Mouse (Mus musculus): ENCODE measurements around the gene Cygb.
"Not testable (repeated sequence)": the region's sequence is repeated elsewhere in the genome, so short reads cannot be mapped to it uniquely, and the experiment has no call there.

Gene Cygb

GRCm38 (mm10) chr11:116615735-116616437 is 38.2 kb downstream of the Cygb start:
- peak; percentile 29 to 53 for DNase-seq (ENCODE audit: low spot score in 2 of 2)

- no peak for DNase-seq (ENCODE audit: low spot score in 2 of 2)
Measured at GRCm38 (mm10) chr11:116613234-116613633, 40.9 kb downstream of the Cygb start.

GRCm38 (mm10) chr11:116612554-116612953 is 41.6 kb downstream of the Cygb start:
- no peak for DNase-seq (ENCODE audit: low spot score in 2 of 2)

- no peak for DNase-seq (ENCODE audit: low spot score in 2 of 2)
Measured at GRCm38 (mm10) chr11:116611883-116612282, 42.2 kb downstream of the Cygb start.

- not testable (repeated sequence) for DNase-seq (ENCODE audit: low spot score in 2 of 2)
Measured at GRCm38 (mm10) chr11:116611168-116611567, 42.9 kb downstream of the Cygb start.

- DNase-seq (ENCODE audit: low spot score in 2 of 2) = no peak
Measured at GRCm38 (mm10) chr11:116609965-116610630, 44.0 kb downstream of the Cygb start.

GRCm38 (mm10) chr11:116607717-116608116 is 46.4 kb downstream of the Cygb start:
- no peak for DNase-seq (ENCODE audit: low spot score in 2 of 2)

GRCm38 (mm10) chr11:116604097-116604496 is 50.0 kb downstream of the Cygb start:
- no peak for DNase-seq (ENCODE audit: low spot score in 2 of 2)

- DNase-seq (ENCODE audit: low spot score in 2 of 2) = peak in 1 of 2 experiments; percentile 53
Measured at GRCm38 (mm10) chr11:116603339-116603738, 50.8 kb downstream of the Cygb start.

- DNase-seq (ENCODE audit: low spot score in 2 of 2) = no peak
Measured at GRCm38 (mm10) chr11:116602043-116602442, 52.1 kb downstream of the Cygb start.

GRCm38 (mm10) chr11:116601166-116601565 is 52.9 kb downstream of the Cygb start:
- DNase-seq (ENCODE audit: low spot score in 2 of 2) = no peak

- no peak for DNase-seq (ENCODE audit: low spot score in 2 of 2)
Measured at GRCm38 (mm10) chr11:116599230-116599629, 54.9 kb downstream of the Cygb start.

- no peak for DNase-seq (ENCODE audit: low spot score in 2 of 2)
Measured at GRCm38 (mm10) chr11:116598193-116598592, 55.9 kb downstream of the Cygb start.

GRCm38 (mm10) chr11:116596766-116597165 is 57.3 kb downstream of the Cygb start:
- no peak for DNase-seq (ENCODE audit: low spot score in 2 of 2)

All from natural killer cell, adult 2 months (primary cell).